In genomic region chr1:44148706-44149105, GRCm38 (mm10) we compare ENCODE assay signal across 8 mouse cellular contexts. TPM values are rescaled to one million over a fixed set of nuclear protein-coding genes. Genes with fewer than 3 reads are reported as not detected.
DNase-seq lines count a peak whose midpoint lies in the region; ATAC-seq and TF ChIP-seq lines count a peak whose summit lies in the region.

No protein-coding gene starts in this region.

- H3K9ac ChIP-seq in forebrain, embryonic 12.5 days, result peak overlapping the region; percentile 71
- H3K9ac ChIP-seq in liver, embryonic 14.5 days (replicated peaks), result peak overlapping the region; percentile 91

- TF ChIP-seq EP300 in liver, embryonic 14.5 days (IDR thresholded peaks at IDR 0.05; ENCODE audit: low read depth), result no peak

- no peak for ATAC-seq in forebrain, embryonic 12.5 days (ENCODE audit: low FRiP score)
- no peak for ATAC-seq in liver, embryonic 14.5 days (ENCODE audit: insufficient read depth)
- ATAC-seq in megakaryocyte progenitor cell, adult 5-6 weeks (replicated peaks; ENCODE audit: poor library complexity), result no peak

- H3K4me1 ChIP-seq in forebrain, embryonic 12.5 days, result no peaks in the 10 kb centered on the region; the same call in 1 of the 2 replicates
- H3K4me1 ChIP-seq in liver, embryonic 14.5 days (replicated peaks; ENCODE audit: control insufficient read depth in 2 of 2, insufficient read depth in 2 of 2, low read length in 1 of 2), result peaks cover 5% of the 10 kb centered on the region in 2 experiments; a peak in 3 of 4 replicates

- peak; percentile 45; the same call in 1 of the 2 replicates for TF ChIP-seq CTCF in gastrocnemius, adult 2 months (IDR thresholded peaks at IDR 0.05)
- TF ChIP-seq CTCF in liver, embryonic 14.5 days (IDR thresholded peaks at IDR 0.05; ENCODE audit: low read depth), result peak; percentile 26; the same call in 1 of the 2 replicates

- DNase-seq in gastrocnemius, adult 2 months, result no peak
- no peak for DNase-seq in gastrocnemius, postnatal 4 days (ENCODE audit: low spot score in 2 of 2)
- peak; percentile 29 for DNase-seq in MEL-GATA-1-ER (ENCODE audit: extremely low read depth, low read depth)
- peak in 1 of 3 experiments; percentile 10 for DNase-seq in liver, embryonic 14.5 days (ENCODE audit: low read depth in 3 of 3, low spot score in 3 of 3)
- DNase-seq in adrenal gland, postnatal 36 days, result no peak
- DNase-seq in kidney, postnatal 14 days, result no peak

- intact Hi-C loops in gastrocnemius, adult 2 months (cut with DNase I), result loop anchor here (5.0 kb wide), 1 partner anchor 46 kb away; the partner anchor contains the start of gene Tex30

- 39% methylated on average over 6 of the region's 6 CpGs for WGBS in forebrain, embryonic 12.5 days
- 42% methylated on average over 6 of the region's 6 CpGs for WGBS in liver, embryonic 14.5 days (ENCODE audit: insufficient replicate concordance)

- no peaks in the 10 kb centered on the region for H3K9me3 ChIP-seq in forebrain, embryonic 12.5 days
- no peaks in the 10 kb centered on the region for H3K9me3 ChIP-seq in liver, embryonic 14.5 days (ENCODE audit: control insufficient read depth, low read length)

- H3K4me3 ChIP-seq in gastrocnemius, adult 2 months, result peak overlapping the region; percentile 90
- H3K4me3 ChIP-seq in forebrain, embryonic 12.5 days (replicated peaks), result peak overlapping the region; percentile 59
- peak overlapping the region; percentile 79 to 91 for H3K4me3 ChIP-seq in liver, embryonic 14.5 days (ENCODE audit: insufficient read depth in 1 of 2, low read depth in 2 of 2, low read length in 2 of 2)

- peak overlapping the region; percentile 62 for H3K4me2 ChIP-seq in forebrain, embryonic 12.5 days
- peak overlapping the region; percentile 89 for H3K4me2 ChIP-seq in liver, embryonic 14.5 days (ENCODE audit: low read depth)

- peak overlapping the region; percentile 99 for H3K27ac ChIP-seq in gastrocnemius, adult 2 months
- H3K27ac ChIP-seq in forebrain, embryonic 12.5 days, result no peak overlapping the region
- H3K27ac ChIP-seq in liver, embryonic 14.5 days, result no peak overlapping the region

- peaks cover 5% of the 10 kb centered on the region; the same call in 1 of the 2 replicates for H3K36me3 ChIP-seq in forebrain, embryonic 12.5 days (replicated peaks)
- no peaks in the 10 kb centered on the region for H3K36me3 ChIP-seq in liver, embryonic 14.5 days (replicated peaks; ENCODE audit: control insufficient read depth, insufficient read depth, low read depth)

- no peaks in the 10 kb centered on the region for H3K27me3 ChIP-seq in forebrain, embryonic 12.5 days
- no peaks in the 10 kb centered on the region for H3K27me3 ChIP-seq in liver, embryonic 14.5 days (ENCODE audit: control insufficient read depth, insufficient read depth, low read length)

RNA-seq across cellular contexts. Expression of gene Ercc5, which starts 1.2 kb away (rescaled TPM):
- total RNA-seq in gastrocnemius, adult 2 months (2021), result 10 to 100 TPM; 14.0 to 19.9 TPM
- 10 to 100 TPM; 15.4 to 18.8 TPM for total RNA-seq in gastrocnemius, postnatal 4 days (2021)
- 44.5 and 45.0 TPM in 2 replicates for polyA plus RNA-seq in forebrain, embryonic 12.5 days (2016; fragmentation: Nextera tagmentation; extraction: Ambion mirVana)
- 2.5 and 4.7 TPM in 2 replicates for polyA plus RNA-seq in liver, embryonic 14.5 days (2012; rRNA removed)
- 4.6 and 5.4 TPM in 2 replicates for polyA plus RNA-seq in liver, embryonic 14.5 days (2014; fragmentation: Nextera tagmentation; extraction: Ambion mirVana)
- total RNA-seq in adrenal gland, postnatal 36 days (2021), result 10 to 100 TPM; 17.8 to 18.9 TPM
- total RNA-seq in megakaryocyte progenitor cell, adult 5-6 weeks (2015), result 5.9 and 7.1 TPM in 2 replicates
- 6.2 and 12.7 TPM in 2 replicates for total RNA-seq in megakaryocyte progenitor cell, adult 5-6 weeks (2017)

RNA-seq across cellular contexts. Expression of gene Bivm, which starts 29.9 kb away (rescaled TPM):
- 1 to 10 TPM; 7.8 to 9.4 TPM for total RNA-seq in gastrocnemius, adult 2 months (2021)
- total RNA-seq in gastrocnemius, postnatal 4 days (2021), result 10 to 100 TPM; 15.3 to 15.9 TPM
- 29.2 and 29.3 TPM in 2 replicates for polyA plus RNA-seq in forebrain, embryonic 12.5 days (2016; fragmentation: Nextera tagmentation; extraction: Ambion mirVana)
- polyA plus RNA-seq in liver, embryonic 14.5 days (2012; rRNA removed), result 2.3 and 2.8 TPM in 2 replicates
- polyA plus RNA-seq in liver, embryonic 14.5 days (2014; fragmentation: Nextera tagmentation; extraction: Ambion mirVana), result 3.7 and 4.0 TPM in 2 replicates
- total RNA-seq in adrenal gland, postnatal 36 days (2021), result 10 to 100 TPM; 17.2 to 21.4 TPM
- total RNA-seq in megakaryocyte progenitor cell, adult 5-6 weeks (2015), result 17.9 and 20.6 TPM in 2 replicates
- 10.1 and 10.9 TPM in 2 replicates for total RNA-seq in megakaryocyte progenitor cell, adult 5-6 weeks (2017)

RNA-seq across cellular contexts. Expression of gene Kdelc1, which starts 30.1 kb away (rescaled TPM):
- total RNA-seq in gastrocnemius, adult 2 months (2021), result 1 to 10 TPM; 5.4 to 7.8 TPM
- 10 to 100 TPM; 22.3 to 23.5 TPM for total RNA-seq in gastrocnemius, postnatal 4 days (2021)
- polyA plus RNA-seq in forebrain, embryonic 12.5 days (2016; fragmentation: Nextera tagmentation; extraction: Ambion mirVana), result 51.3 and 55.0 TPM in 2 replicates
- polyA plus RNA-seq in liver, embryonic 14.5 days (2012; rRNA removed), result 7.7 and 10.2 TPM in 2 replicates
- polyA plus RNA-seq in liver, embryonic 14.5 days (2014; fragmentation: Nextera tagmentation; extraction: Ambion mirVana), result 13.2 and 15.4 TPM in 2 replicates
- total RNA-seq in adrenal gland, postnatal 36 days (2021), result 10 to 100 TPM; 16.3 to 20.8 TPM
- 38.7 and 41.8 TPM in 2 replicates for total RNA-seq in megakaryocyte progenitor cell, adult 5-6 weeks (2015)
- 34.3 and 35.7 TPM in 2 replicates for total RNA-seq in megakaryocyte progenitor cell, adult 5-6 weeks (2017)

RNA-seq across cellular contexts. Expression of gene Tex30, which starts 46.5 kb away (rescaled TPM):
- total RNA-seq in gastrocnemius, adult 2 months (2021), result 1 to 10 TPM; 4.9 to 6.1 TPM
- 1 to 10 TPM; 8.7 TPM for total RNA-seq in gastrocnemius, postnatal 4 days (2021)
- polyA plus RNA-seq in forebrain, embryonic 12.5 days (2016; fragmentation: Nextera tagmentation; extraction: Ambion mirVana), result 106 and 109 TPM in 2 replicates
- 15.4 and 21.0 TPM in 2 replicates for polyA plus RNA-seq in liver, embryonic 14.5 days (2012; rRNA removed)
- polyA plus RNA-seq in liver, embryonic 14.5 days (2014; fragmentation: Nextera tagmentation; extraction: Ambion mirVana), result 57.1 and 60.1 TPM in 2 replicates
- total RNA-seq in adrenal gland, postnatal 36 days (2021), result 10 to 100 TPM; 10.4 to 14.9 TPM
- total RNA-seq in megakaryocyte progenitor cell, adult 5-6 weeks (2015), result 104 and 105 TPM in 2 replicates
- 69.6 and 78.2 TPM in 2 replicates for total RNA-seq in megakaryocyte progenitor cell, adult 5-6 weeks (2017)
